Mouse (Mus musculus): Measurements from ENCODE around the gene Zfp770.

Zfp770 gene

DNA sequence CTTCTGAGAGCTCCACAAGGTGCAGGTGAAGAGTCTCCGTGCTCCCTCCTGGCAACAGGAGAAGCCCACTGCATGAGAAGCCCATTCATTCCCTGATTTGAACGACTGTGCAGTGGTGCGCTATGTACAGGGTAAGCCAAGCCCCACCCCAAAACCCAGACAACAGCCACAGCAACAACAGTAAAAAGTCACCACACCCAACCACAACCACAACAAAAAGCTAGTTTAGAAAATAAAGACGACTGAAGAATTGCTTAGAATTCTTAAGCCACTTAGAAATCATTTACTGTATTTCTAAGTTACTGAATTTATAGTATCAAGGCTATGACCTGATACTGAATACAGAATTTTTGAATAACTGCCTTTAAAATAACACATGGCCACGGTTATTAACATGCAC is 56.4 kb downstream of the Zfp770 start:
- no peak for DNase-seq (ENCODE audit: low spot score in 2 of 2)

DNA sequence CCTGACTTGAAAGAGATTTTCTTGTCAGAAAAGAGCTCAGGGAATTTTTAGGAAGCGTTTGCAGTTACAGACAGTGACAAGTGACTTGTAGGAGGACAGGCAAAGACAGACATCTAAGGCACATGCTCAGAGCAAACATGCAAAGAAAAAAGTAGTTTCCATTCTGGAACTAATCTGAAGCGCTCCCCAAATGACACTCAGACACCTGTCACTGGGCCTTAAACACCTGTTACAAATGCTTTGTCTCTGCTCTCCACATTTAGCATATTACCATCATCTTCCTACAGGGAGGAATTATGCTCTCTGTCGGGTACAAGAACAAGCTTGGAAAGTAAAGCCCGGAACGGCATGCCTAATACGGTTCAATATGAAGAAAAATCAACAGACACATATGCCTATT is 57.4 kb downstream of the Zfp770 start:
- DNase-seq (ENCODE audit: low spot score in 2 of 2), result no peak
